Mouse (Mus musculus) stomach, embryonic 16.5 days (tissue): ENCODE data around the gene Lemd2. TPM values are rescaled to one million over a fixed set of nuclear protein-coding genes. Genes with fewer than 3 reads are reported as not detected.

Experiments
- ATAC-seq: fragments of 200-750 bp; cut with Nextera tagmentation; 2 replicates; pipeline ENCODE4 v1.8.0; 2017; ENCODE audit warnings: moderate number of reproducible peaks, moderate TSS enrichment; ENCODE audit not compliant: insufficient read depth, low FRiP score
- H3K27ac ChIP-seq: fragments of 300-500 bp; sonication (generic); 2 replicates; pipeline ENCODE4 v1.5.1; 2014; ENCODE audit warnings: low read length
- H3K27me3 ChIP-seq: fragments of 300-500 bp; sonication (generic); 2 replicates; pipeline ENCODE4 v1.6.1; 2014; ENCODE audit warnings: low read length, control low read depth, mixed read lengths; ENCODE audit not compliant: control insufficient read depth, insufficient read depth
- H3K36me3 ChIP-seq: fragments of 300-500 bp; sonication (generic); 2 replicates; pipeline ENCODE4 v1.6.1; 2014; ENCODE audit warnings: low read length; ENCODE audit not compliant: control insufficient read depth, insufficient read depth
- H3K4me1 ChIP-seq: fragments of 300-500 bp; sonication (generic); 2 replicates; pipeline ENCODE4 v1.6.1; 2014; ENCODE audit warnings: low read length, control low read depth, mixed read lengths; ENCODE audit not compliant: control insufficient read depth, insufficient read depth
- H3K4me2 ChIP-seq: fragments of 300-500 bp; sonication (generic); 2 replicates; pipeline ENCODE4 v1.6.1; 2014; ENCODE audit warnings: low read depth, low read length, mixed read lengths
- H3K4me3 ChIP-seq: fragments of 300-500 bp; sonication (generic); replicated peaks from 2 replicates; pipeline ENCODE4 v1.5.1; 2014; ENCODE audit warnings: mild to moderate bottlenecking, low read length
- H3K9ac ChIP-seq: fragments of 300-500 bp; sonication (generic); 2 replicates; pipeline ENCODE4 v1.6.1; 2014; ENCODE audit warnings: low read length
- H3K9me3 ChIP-seq: fragments of 300-500 bp; sonication (generic); replicated peaks from 2 replicates; pipeline ENCODE4 v1.6.1; 2016; ENCODE audit warnings: low read length, control low read depth; ENCODE audit not compliant: control insufficient read depth
- WGBS: fragments of 180-500 bp; shearing (Covaris S2); extraction: QIAGEN DNeasy Blood & Tissue Kit; methylation state at CpG from one replicate; pipeline ENCODE4 v1.1.7; 2014; 5-methylcytosine and 5-hydroxymethylcytosine counted together
- polyA plus RNA-seq: library from polyadenylated mRNA; unstranded; fragments of >200 nt; fragmentation: Nextera tagmentation; extraction: Ambion mirVana; gene quantifications from 2 replicates; pipeline ENCODE4 v1.2.1, GENCODE M21; 2015

Lemd2 gene
- polyA plus RNA-seq, 1 experiment from 2014 or later = 9.5 TPM

DNA sequence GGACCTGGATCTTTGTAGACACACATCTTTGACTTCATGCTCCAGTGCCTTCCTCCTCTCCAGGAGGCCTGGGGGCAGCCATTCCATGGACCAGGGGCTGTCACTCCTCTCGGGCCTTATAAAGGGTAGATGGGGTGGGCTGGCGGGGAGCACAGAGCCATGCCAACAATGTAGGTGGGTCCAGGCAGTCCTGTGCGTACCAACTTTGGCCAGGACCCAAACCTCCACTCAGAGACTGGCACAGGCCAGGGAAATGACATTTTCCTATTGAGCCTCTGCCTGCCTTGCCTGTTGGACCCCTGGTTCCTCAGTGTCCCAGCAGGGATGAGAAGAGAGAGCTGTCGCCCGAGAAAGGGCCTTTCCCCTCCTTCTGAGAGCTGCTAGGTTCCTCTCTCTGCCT, 21.9 kb downstream of the Lemd2 start:
- no peaks in the 10 kb centered on the region for H3K4me1 ChIP-seq
- ATAC-seq = no peak
- no peaks in the 10 kb centered on the region for H3K36me3 ChIP-seq
- no peak overlapping the region for H3K4me3 ChIP-seq
- no peaks in the 10 kb centered on the region for H3K27me3 ChIP-seq
- H3K27ac ChIP-seq = no peak overlapping the region
- no peaks in the 10 kb centered on the region for H3K9me3 ChIP-seq
- WGBS = 76% methylated on average over 5 of the region's 5 CpGs
- no peak overlapping the region for H3K4me2 ChIP-seq
- no peak overlapping the region for H3K9ac ChIP-seq

DNA sequence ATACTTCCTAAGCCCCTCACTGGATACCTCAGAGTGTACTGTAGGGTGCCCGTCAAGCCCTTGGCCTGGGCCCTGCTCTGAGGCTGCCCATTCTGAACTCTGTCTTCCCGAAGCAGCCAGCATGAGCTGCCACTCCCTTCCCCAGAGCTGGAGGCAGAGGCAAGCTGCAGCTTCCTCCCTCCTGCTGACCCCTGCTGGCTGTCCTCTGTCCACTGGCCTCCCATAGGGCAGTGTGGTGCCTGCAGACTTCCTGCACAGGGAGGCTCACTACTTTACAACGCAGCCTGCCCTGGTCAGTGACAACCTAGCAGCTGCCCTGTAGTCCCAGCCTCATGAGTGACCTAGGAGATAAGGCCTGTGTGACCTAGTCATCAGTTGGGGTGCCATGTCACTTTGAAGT, 22.6 kb downstream of the Lemd2 start:
- H3K4me1 ChIP-seq = no peaks in the 10 kb centered on the region
- H3K27ac ChIP-seq = no peak overlapping the region
- no peak overlapping the region for H3K9ac ChIP-seq
- no peaks in the 10 kb centered on the region for H3K27me3 ChIP-seq
- 37% methylated on average over 3 of the region's 3 CpGs for WGBS
- H3K4me3 ChIP-seq = no peak overlapping the region
- H3K36me3 ChIP-seq = no peaks in the 10 kb centered on the region
- peak; percentile 37; the same call in 1 of the 2 replicates for ATAC-seq
- no peaks in the 10 kb centered on the region for H3K9me3 ChIP-seq
- H3K4me2 ChIP-seq = no peak overlapping the region

DNA sequence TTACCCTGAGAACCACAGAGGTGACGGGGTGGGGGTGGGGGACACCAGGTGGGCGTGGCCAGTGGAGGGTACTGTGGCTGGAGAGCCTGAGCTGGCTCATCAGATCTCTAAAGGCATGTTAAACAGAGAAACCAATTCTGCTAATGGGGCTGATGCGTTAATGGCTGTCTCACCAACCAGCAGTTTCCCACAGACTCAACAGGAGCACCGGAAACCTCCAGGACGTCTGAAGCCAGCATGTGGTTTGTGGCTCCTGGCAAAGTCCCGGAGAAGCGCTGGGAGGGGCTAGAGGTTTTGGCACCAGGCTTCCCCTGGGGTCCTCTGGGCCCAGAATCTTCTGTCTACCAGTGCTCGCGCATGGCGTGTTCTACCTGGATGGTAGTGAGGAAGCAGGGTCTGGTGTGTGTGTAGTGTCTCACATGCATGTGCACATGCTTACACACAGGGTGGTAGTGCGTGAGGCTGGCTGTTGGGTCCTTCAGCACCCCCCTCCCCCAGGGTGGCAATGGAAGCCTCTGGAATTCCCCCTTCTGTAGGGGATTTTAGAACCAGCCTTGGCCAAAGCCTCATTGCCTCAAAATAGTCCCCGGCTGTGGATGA, 24.5 kb downstream of the Lemd2 start:
- Histone ChIP-seq H3K4me2 (no peak overlapping the region), H3K27ac (no peak overlapping the region), H3K9ac (no peak overlapping the region), H3K9me3 (no peaks in the 10 kb centered on the region), H3K4me3 (no peak overlapping the region), H3K4me1 (no peaks in the 10 kb centered on the region), H3K27me3 (no peaks in the 10 kb centered on the region), H3K36me3 (no peaks in the 10 kb centered on the region)
- WGBS = 60% methylated on average over 12 of the region's 12 CpGs
- ATAC-seq = no peak

DNA sequence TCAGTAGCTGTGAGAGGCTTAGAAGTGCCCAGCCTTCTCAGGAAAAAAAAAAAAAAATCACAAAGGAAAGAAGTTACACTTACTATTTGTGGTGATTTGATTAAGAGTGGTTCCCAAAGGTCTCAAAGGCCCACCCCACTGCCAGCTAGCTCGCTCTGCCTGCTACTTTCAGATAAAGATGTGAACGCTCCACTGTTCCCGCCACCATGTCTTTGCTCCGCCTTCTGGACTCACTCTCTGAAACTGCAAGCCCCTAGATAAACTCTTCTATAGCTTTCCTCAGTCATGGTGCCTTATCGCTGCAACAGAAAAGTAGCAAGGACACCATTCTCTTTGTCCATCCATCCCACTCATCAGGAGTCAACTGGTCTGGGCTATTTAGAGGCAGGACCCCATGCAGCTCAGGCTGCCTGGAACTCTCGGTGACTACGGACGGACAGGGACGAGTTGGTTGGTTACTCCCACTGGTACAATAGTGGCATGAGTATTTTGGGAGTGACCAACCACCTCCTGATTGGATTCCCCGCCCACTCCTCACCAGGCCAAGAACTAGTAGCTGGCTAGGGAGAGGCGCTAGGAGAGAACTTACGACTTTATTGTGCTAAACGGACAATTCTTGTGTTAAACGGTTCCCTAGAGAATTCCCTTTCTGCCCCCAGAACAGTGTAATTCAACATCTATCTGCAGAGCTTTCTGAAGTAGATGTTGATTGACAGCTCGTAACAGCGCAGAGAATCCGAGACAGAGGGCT, 25.7 kb downstream of the Lemd2 start:
- no peak overlapping the region for H3K9ac ChIP-seq
- H3K27ac ChIP-seq = no peak overlapping the region
- no peaks in the 10 kb centered on the region for H3K36me3 ChIP-seq
- WGBS = 94% methylated on average over 17 of the region's 17 CpGs
- no peaks in the 10 kb centered on the region for H3K9me3 ChIP-seq
- H3K27me3 ChIP-seq = no peaks in the 10 kb centered on the region
- no peak for ATAC-seq
- H3K4me1 ChIP-seq = no peaks in the 10 kb centered on the region
- H3K4me2 ChIP-seq = no peak overlapping the region
- no peak overlapping the region for H3K4me3 ChIP-seq

DNA sequence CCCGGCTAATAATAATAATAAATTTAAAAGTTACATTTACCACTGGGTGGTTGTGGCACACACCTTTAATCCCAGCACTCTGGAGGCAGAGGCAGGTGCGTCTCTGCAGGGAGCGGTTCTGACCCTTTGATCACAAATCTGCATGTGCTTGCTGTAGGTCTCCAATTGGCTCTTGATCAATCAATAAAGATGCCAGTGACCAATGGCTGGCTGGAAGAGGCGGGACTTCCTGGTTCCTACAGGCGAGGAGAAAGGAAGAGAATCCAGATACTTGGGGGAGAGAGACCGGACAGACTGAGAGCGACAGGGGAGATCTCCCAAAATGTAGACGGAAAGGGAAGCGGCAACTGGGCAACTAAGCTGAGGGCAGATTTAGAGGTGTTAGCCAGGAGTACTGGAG, 26.2 kb downstream of the Lemd2 start:
- no peak overlapping the region for H3K9ac ChIP-seq
- H3K9me3 ChIP-seq = no peaks in the 10 kb centered on the region
- H3K27ac ChIP-seq = no peak overlapping the region
- H3K4me3 ChIP-seq = no peak overlapping the region
- no peak for ATAC-seq
- no peaks in the 10 kb centered on the region for H3K36me3 ChIP-seq
- H3K4me2 ChIP-seq = no peak overlapping the region
- no peaks in the 10 kb centered on the region for H3K27me3 ChIP-seq
- 91% methylated on average over 9 of the region's 9 CpGs for WGBS
- no peaks in the 10 kb centered on the region for H3K4me1 ChIP-seq

DNA sequence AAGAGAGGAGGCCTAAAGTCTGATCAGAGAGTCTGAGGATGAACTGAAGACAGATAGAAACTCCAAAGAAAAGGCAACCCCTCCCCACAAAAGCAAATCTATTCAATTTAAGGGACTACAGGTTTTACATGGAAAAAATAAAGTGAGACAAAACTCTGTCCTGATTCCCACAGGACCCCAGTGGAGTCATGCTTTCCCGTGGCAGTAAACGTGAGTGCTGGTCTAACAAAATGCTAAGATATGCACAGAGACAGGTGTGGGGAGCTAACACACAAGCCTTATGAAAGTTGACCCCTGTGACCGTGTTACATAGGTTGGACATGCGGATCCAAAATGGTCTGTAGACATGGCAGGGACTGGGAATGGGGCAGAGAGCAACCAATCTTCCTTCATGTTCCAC, 27.5 kb downstream of the Lemd2 start:
- H3K4me1 ChIP-seq = no peaks in the 10 kb centered on the region
- H3K27ac ChIP-seq = no peak overlapping the region
- WGBS = 91% methylated on average over 4 of the region's 4 CpGs
- ATAC-seq = no peak
- no peak overlapping the region for H3K9ac ChIP-seq
- no peak overlapping the region for H3K4me2 ChIP-seq
- H3K9me3 ChIP-seq = no peaks in the 10 kb centered on the region
- H3K27me3 ChIP-seq = no peaks in the 10 kb centered on the region
- no peak overlapping the region for H3K4me3 ChIP-seq
- H3K36me3 ChIP-seq = no peaks in the 10 kb centered on the region

DNA sequence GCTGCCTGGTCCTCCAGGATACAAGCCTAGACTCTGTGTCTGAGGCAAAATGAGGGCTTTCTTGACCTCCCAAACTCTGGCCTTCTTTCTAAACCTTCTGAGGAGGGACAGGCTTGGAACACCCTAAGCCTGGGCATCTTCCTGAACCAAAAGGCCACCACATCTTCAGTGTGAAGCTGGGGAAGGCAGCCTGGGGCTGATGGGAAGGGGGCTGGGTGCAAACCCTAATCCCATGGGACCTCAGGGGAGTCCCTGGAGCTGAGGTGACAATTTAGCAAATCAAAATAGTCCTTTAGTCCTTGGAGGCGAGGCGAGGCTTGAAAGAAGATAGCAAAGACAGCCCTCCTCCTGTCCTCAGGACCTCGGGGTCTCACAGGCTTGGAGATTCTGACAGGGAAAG, 28.0 kb downstream of the Lemd2 start:
- H3K27me3 ChIP-seq = no peaks in the 10 kb centered on the region
- H3K4me3 ChIP-seq = no peak overlapping the region
- 71% methylated on average over 3 of the region's 3 CpGs for WGBS
- H3K36me3 ChIP-seq = no peaks in the 10 kb centered on the region
- no peaks in the 10 kb centered on the region for H3K4me1 ChIP-seq
- H3K4me2 ChIP-seq = no peak overlapping the region
- ATAC-seq = no peak
- no peak overlapping the region for H3K9ac ChIP-seq
- H3K27ac ChIP-seq = no peak overlapping the region
- no peaks in the 10 kb centered on the region for H3K9me3 ChIP-seq

DNA sequence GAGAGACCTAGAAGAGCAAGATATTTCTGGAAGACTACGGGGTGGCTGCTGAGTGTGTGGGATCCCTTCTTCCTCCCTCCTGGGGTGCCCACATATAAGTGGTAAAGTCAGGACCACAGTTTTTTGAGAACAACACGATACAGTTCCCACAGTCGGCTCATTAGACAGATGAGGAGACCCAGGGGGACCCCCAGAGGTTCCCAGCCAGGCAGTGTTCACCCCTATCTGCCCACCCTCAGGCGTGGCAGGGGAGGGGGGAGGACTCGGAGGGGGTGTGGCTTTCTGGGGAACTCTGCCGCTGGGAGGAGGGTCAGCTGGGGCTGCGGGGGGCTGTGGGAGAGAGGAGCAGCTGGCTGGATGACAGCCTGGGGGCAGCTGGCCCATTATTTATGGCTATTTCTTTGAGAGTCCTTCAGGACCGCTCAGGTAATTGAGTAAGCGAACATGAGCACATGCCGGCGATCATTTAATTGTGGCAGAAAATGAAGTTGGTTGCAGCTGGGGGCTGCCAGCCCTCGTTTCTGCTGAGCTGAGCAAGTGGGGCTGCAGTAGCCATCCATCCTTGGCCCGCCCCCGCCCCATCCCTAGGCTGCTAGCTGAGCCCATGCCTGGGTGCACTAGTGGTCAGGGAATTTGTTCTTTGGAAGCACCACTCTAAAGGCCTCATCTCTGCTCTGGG, 28.9 kb downstream of the Lemd2 start:
- 0 out of 2 replicates have a peak overlapping the region, but pooled peaks have one; percentile 38 for H3K9ac ChIP-seq
- no peak overlapping the region for H3K4me2 ChIP-seq
- H3K4me1 ChIP-seq = no peaks in the 10 kb centered on the region
- H3K27ac ChIP-seq = no peak overlapping the region
- 29% methylated on average over 14 of the region's 14 CpGs for WGBS
- peak; percentile 59; the same call in 1 of the 2 replicates for ATAC-seq
- H3K36me3 ChIP-seq = no peaks in the 10 kb centered on the region
- no peak overlapping the region for H3K4me3 ChIP-seq
- no peaks in the 10 kb centered on the region for H3K9me3 ChIP-seq
- no peaks in the 10 kb centered on the region for H3K27me3 ChIP-seq

DNA sequence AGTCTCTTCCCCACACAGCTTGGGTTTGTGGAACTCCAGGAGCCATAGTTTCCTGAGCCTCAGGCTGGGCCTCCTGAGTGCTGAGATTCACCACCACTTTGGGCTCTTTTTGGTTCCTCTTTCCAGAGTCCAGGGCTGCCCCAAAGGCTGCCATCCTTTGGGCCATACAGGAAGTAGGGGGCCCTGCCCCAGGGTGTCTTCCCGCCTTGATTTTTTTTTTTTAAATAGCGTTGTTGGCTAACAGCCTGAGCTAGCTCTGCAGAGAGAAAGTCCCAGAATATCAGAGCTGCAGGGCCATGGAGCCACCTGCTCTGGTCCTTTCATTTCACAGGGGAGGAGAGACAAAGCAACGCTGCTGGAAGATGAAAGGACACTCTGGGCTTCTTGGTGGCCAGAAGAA, 30.6 kb downstream of the Lemd2 start:
- H3K9me3 ChIP-seq = no peaks in the 10 kb centered on the region
- no peaks in the 10 kb centered on the region for H3K27me3 ChIP-seq
- no peak overlapping the region for H3K9ac ChIP-seq
- H3K27ac ChIP-seq = peak overlapping the region; percentile 8; the same call in 1 of the 2 replicates
- ATAC-seq = no peak
- no peak overlapping the region for H3K4me2 ChIP-seq
- H3K4me3 ChIP-seq = no peak overlapping the region
- no peaks in the 10 kb centered on the region for H3K4me1 ChIP-seq
- no peaks in the 10 kb centered on the region for H3K36me3 ChIP-seq
- WGBS = 60% methylated on average over 3 of the region's 3 CpGs
